Mouse (Mus musculus): Measurements from ENCODE around the gene Gm21970.
"Not testable (repeated sequence)": the region's sequence is repeated elsewhere in the genome, so short reads cannot be mapped to it uniquely, and the experiment has no call there.

Gm21970 gene

DNA sequence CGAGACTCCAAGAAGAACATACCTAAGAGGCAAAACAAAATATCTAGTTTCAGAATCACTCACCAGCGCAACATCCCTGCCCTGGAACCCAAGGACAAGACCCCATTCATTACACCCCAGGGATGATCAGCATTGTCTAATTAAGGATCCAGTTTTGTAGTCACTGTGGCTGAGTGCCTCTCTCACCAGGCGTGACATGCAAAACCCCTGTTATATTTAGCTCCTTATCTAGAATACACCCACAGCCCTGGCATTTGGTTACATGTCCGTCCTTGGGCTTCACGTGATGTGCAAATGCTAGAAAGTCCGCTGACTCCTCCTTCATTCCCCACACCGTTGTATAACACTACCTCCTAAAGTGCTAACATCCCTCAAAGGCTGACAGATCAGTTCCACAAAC is 25.4 kb downstream of the Gm21970 start:
- in situ Hi-C loops (cut with MboI; ENCODE audit: low pct_unique_long_range_greater_than_20kb in 1 of 2, low sequenced_read_pairs in 2 of 2, unreplicated experiment in 1 of 2), result no loop called here

DNA sequence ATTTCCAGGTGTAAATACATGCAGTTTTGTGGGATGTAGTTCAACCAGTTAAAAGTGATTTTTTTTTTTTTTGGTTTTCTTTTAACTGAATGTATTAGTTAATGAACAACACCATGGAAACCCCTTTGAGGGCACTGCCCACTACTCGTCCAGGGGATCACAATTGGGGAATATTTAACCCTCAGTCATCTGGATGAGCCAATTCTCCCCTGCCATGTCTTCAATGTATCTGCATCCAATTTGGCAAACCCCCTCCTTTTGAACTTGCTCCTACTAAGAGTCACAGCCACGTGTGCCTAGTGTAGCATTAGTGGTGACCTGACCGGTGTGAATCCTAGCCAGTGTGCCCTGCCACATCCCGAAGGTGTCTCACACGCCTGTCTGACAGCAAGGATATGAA is 27.0 kb downstream of the Gm21970 start:
- in situ Hi-C loops (cut with MboI; ENCODE audit: low pct_unique_long_range_greater_than_20kb in 1 of 2, low sequenced_read_pairs in 2 of 2, unreplicated experiment in 1 of 2), result no loop called here

DNA sequence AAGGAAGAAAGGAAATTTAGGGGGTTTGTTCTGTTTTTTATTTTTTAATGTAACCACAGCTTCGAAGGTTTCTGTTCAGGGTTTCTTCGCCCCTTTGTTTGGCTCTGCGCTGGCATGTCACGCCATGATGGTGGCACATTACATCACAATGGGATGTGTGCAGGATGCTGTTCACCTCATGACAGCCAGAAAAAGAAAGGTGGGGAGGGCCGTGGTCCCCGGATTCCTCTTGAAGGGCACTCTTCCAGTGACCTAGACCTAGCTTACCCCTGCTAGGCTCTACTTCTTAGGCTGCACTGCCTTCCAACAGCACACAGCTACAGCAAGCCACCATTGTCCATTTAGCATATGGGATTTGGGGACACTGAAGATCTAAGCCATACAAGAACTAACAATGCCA is 34.3 kb downstream of the Gm21970 start:
- in situ Hi-C loops (cut with MboI; ENCODE audit: low pct_unique_long_range_greater_than_20kb in 1 of 2, low sequenced_read_pairs in 2 of 2, unreplicated experiment in 1 of 2), result no loop called here

DNA sequence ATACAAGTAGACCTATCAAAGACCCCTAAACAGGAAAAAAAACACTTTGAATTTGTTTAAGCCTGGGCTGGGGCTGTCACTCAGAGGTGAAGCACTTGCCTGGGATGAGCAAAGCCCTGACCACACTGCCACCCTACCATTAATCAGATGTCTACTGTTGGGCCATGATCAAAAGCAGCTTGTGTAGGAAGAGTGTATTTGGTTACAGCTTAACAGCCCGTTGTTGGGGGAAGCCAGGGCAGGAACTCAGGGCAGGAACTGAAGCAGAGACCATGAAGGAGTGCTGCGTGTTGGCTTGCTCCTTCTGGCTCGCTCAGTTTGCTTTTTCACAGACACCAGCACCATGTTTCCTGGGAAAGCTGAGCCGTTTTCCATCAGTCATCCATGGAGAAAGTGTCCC is 35.1 kb downstream of the Gm21970 start:
- in situ Hi-C loops (cut with MboI; ENCODE audit: low pct_unique_long_range_greater_than_20kb in 1 of 2, low sequenced_read_pairs in 2 of 2, unreplicated experiment in 1 of 2), result no loop called here

DNA sequence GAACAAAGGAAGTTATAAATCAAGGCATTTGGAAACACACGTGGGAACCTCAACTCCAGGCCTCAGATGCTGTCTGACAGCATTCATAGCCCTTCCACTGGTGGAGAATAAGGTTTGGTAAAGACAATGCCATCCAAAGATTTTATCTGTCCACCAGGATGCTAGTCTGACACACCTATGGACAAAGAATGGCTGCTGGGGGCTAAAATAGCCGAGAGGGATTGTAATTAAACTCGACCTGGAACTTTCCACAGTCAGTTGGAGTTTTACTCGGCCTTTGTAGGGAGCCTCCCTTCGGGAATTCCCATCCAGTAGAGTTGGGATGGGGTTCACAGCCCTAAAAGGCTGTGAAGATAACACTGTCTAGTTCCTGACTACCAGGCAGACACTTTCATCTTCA is 35.9 kb downstream of the Gm21970 start:
- in situ Hi-C loops (cut with MboI; ENCODE audit: low pct_unique_long_range_greater_than_20kb in 1 of 2, low sequenced_read_pairs in 2 of 2, unreplicated experiment in 1 of 2), result no loop called here

DNA sequence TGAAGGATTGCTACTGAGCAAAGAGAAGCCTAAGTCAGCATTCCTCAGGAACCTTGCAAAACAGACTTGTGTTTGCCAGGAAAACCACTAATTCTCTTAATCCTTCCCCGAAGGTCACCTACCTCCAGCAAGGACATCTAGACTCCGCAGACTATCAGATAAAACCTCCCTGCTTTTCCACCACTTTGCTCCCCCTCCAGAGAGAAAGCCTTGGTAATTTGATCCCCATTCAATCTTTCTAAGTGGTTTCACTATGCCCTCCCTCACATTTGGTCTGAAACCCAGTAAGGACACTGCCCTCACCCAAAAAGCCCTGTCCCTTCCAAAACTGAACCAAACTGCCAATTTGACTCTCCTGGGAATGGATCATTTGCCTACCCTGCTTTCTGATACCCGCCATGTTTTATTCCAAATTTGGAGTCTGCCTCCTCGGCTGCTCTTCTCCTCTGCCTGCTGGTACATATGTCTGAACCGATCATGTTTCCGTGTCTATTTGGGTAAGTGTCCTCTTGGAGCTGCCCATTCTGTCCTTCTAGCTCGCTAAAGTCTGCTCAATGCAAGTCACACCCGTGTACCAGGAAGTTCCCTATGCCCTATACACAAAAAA is 36.8 kb downstream of the Gm21970 start:
- in situ Hi-C loops (cut with MboI; ENCODE audit: low pct_unique_long_range_greater_than_20kb in 1 of 2, low sequenced_read_pairs in 2 of 2, unreplicated experiment in 1 of 2), result no loop called here

DNA sequence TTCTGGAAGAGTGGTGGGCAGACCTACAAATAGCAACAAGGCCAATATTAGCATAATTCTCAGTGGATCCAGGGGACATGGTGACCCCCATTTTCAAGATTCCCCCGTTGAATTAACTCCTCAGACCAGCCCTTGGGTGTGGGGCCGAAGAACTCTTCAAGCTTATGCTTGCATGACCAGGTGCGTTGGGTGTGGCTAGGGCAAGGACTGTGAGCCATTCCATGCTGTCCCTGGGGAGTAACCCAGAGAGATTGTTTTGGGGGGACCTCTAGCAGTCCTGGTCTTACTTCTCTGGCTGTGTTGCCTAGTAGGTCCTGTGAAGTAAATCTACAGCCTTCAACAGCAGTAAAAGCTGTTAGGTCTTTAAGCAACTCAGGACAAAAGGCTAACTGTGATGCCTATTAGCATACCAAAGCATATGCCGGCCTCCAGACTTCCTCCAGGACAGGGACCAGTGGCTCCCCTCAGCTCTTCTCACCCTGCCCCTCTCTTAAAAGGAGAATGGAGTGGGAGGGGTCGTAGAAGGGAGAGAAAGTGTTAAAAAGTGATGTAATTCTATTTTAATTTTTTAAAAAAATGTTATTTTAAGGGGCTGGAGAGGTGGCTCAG is 41.3 kb downstream of the Gm21970 start:
- in situ Hi-C loops (cut with MboI; ENCODE audit: low pct_unique_long_range_greater_than_20kb in 1 of 2, low sequenced_read_pairs in 2 of 2, unreplicated experiment in 1 of 2), result no loop called here

DNA sequence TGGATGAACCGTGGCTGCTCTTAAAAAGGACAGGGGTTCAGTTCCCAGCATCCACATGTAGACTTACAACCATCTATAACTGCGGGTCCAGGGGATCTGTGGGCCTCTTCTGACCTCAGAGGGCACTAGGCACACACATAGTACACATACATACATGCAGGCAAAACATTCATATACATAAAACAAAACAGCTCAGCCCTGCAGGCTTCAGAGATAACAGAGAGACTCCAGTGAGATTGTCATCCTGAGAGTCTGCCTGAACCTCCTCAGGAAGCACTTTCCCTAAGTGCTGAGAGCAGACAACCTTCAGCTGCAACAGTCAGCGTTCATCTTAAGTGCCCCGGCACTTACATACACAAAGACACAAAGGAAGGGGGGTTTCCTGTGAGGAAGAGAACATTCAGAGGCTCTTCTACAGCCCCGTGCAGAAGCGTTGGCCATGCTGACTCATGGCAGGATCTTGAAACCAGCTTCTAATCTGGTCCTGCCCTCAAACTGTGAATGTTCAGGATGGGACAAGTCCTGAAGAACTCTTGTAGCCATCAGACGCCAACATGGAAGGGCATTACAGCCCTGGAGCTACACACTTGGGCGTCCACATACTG is 41.9 kb downstream of the Gm21970 start:
- in situ Hi-C loops (cut with MboI; ENCODE audit: low pct_unique_long_range_greater_than_20kb in 1 of 2, low sequenced_read_pairs in 2 of 2, unreplicated experiment in 1 of 2), result no loop called here

DNA sequence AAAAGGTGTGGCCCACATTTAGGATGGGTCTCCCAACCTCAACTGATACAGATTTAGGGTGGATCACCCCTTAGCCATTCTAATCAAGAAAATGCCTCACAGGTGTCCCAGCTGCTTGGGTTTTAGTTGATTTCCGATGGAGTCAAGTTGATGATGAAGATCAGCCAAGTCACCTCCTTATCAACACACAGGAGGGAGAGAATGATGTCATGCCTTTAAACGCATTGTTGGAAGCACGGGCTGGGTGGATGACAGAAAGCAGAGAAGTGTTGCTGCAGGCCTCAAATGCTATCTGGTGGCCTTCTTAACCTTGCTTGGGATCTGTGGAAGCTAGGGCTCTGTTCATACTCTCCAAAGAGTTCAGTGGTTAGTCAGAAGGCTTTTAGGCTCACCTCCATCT is 42.6 kb downstream of the Gm21970 start:
- in situ Hi-C loops (cut with MboI; ENCODE audit: low pct_unique_long_range_greater_than_20kb in 1 of 2, low sequenced_read_pairs in 2 of 2, unreplicated experiment in 1 of 2), result no loop called here

DNA sequence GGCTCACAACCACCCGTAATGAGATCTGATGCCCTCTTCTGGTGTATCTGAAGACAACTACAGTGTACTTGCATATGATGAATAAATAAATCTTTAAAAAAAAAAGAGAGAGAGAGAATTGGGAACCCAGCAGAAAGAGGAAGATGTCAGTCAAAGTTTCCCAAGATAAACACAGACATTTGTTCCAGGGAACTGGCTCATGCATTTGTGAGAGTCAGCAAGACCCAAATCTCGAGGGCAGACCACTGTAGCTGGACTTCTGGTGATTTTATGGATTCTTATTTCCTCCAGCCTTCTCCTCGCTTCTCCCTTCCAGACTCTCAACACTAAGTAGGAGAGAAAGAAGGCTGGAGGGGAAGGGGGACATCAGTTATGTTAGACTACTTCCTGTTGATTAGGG is 46.6 kb downstream of the Gm21970 start:
- in situ Hi-C loops (cut with MboI; ENCODE audit: low pct_unique_long_range_greater_than_20kb in 1 of 2, low sequenced_read_pairs in 2 of 2, unreplicated experiment in 1 of 2), result no loop called here

DNA sequence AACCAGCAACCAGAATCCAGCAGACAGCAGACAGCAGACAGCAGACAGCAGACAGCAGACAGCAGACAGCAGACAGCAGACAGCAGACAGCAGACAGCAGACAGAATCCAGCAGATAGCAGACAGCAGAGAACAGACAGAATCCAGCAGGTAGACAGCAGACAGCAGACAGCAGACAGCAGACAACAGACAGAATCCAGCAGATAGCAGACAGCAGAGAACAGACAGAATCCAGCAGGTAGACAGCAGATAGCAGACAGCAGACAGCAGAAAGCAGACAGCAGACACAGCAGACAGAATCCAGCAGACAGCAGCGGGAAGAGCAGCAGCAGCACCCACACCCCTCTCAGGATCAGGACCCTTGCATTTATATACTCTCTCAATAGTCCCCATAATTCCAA is 47.1 kb downstream of the Gm21970 start:
- in situ Hi-C loops (cut with MboI; ENCODE audit: low pct_unique_long_range_greater_than_20kb in 1 of 2, low sequenced_read_pairs in 2 of 2, unreplicated experiment in 1 of 2), result not testable (repeated sequence)

DNA sequence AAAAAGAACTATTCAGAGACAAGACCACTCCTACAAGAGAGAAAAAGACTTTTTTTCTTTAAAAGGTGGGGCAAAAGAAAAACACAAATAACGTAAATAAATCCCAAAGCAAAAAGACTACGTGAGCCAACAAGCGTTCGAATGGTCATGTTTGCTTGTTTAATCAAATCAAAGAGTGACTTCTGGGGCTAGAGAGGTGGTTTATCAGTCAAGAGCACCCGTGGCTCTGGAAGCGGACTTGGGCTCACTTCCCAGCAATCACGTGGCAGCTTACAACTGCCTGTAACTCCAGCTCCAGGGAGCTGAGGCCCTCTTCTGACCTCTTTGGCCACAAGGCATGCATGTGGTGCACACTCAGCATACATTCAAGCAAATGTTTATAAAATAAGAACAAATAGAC is 49.8 kb downstream of the Gm21970 start:
- in situ Hi-C loops (cut with MboI; ENCODE audit: low pct_unique_long_range_greater_than_20kb in 1 of 2, low sequenced_read_pairs in 2 of 2, unreplicated experiment in 1 of 2), result no loop called here

DNA sequence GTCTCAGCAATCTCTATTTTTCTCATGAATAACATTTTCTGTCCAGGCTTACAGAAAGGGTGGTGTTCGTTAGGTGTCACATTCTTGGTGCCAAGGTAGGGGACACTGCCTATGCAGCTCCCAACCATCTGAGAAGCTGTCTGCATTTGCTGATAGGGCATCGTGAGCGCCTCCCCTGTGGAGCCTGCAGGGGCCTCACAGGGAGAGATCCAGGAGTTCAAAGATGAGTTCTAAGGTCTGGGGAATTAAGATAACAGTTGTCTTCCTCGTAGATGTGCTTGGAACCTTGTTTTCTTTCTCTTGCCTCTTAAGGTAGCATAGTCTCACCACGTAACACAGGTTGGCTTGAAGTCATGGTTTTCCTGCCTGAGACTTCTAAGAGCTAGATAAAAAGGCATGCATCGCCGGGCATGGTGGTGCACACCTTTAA is 50.3 kb downstream of the Gm21970 start:
- in situ Hi-C loops (cut with MboI; ENCODE audit: low pct_unique_long_range_greater_than_20kb in 1 of 2, low sequenced_read_pairs in 2 of 2, unreplicated experiment in 1 of 2), result no loop called here

DNA sequence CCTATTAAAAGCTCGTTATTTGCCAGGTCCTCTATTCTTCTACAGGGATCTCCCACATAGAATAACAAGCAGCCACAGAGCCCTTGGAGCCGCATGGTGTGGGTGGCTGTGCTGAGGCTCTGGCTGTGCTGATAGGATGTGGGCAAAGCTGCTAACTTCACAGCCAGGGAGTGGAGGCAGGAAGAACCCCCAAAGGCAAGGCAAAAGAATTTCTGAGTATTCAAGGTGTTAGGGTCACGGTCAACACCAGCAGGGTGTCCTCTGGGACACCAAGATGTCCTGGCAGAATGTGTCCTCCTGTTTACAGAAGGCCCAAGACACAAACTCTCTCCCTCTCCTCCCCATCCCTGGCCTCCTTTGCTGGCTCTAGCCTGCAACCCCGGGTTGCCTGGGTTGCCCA is 50.9 kb downstream of the Gm21970 start:
- in situ Hi-C loops (cut with MboI; ENCODE audit: low pct_unique_long_range_greater_than_20kb in 1 of 2, low sequenced_read_pairs in 2 of 2, unreplicated experiment in 1 of 2), result no loop called here

DNA sequence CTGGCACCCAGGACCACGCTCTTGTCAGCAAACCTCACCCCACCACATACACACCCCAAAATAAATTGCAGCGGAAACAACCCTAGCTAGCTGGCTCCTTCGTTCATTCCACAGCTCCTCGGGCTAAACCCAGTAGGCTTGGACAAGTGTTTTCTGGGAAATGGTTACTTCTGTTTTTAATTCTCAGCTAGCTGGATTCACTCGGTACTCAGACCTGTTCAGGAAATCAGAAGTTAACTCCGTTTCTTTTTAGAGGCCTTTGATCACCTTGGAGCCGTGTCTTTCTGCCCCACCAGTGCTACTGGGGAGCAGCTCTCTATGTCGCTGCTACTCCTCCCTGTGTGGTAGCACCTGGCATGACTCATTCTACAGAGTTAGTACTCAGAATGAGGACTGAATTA is 51.7 kb downstream of the Gm21970 start:
- in situ Hi-C loops (cut with MboI; ENCODE audit: low pct_unique_long_range_greater_than_20kb in 1 of 2, low sequenced_read_pairs in 2 of 2, unreplicated experiment in 1 of 2), result no loop called here

DNA sequence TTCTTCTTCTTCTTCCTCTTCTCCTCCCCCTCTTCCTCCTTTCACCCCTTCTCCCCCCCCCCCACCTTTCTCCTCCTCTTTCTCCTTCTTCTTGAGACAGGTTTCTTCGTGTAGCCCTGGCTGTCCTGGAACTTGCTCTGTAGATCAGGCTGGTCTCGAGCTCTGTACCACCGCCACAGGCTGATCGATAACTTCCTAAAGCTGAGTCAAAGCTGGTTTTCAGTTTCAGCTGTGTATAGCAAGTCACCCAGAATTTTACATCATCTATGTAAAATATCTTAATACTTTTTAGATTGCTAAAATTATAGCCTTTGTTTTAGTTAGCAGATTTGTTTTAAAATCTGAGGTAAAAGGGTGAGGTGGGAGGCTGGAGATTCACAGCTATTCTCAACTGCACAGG is 53.3 kb downstream of the Gm21970 start:
- in situ Hi-C loops (cut with MboI; ENCODE audit: low pct_unique_long_range_greater_than_20kb in 1 of 2, low sequenced_read_pairs in 2 of 2, unreplicated experiment in 1 of 2), result no loop called here

DNA sequence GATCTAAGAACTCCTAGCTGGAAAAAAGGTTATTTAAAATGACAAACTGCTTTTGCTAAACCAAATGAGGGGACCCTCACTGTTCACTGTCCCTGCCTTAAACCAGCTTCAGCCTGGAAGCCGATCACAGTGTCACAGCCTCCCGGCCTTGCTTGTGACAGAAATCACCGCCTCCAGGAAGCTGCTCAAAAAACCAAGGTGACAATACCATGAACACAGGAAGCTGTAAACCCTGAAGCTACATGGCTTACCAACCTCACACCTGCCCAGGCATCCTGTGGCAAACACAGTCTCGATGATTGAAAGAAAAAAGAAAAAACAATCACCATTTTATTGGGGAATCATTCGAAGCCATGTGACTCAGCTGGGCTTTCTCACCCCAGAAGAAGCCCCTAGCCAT is 54.0 kb downstream of the Gm21970 start:
- in situ Hi-C loops (cut with MboI; ENCODE audit: low pct_unique_long_range_greater_than_20kb in 1 of 2, low sequenced_read_pairs in 2 of 2, unreplicated experiment in 1 of 2), result no loop called here

DNA sequence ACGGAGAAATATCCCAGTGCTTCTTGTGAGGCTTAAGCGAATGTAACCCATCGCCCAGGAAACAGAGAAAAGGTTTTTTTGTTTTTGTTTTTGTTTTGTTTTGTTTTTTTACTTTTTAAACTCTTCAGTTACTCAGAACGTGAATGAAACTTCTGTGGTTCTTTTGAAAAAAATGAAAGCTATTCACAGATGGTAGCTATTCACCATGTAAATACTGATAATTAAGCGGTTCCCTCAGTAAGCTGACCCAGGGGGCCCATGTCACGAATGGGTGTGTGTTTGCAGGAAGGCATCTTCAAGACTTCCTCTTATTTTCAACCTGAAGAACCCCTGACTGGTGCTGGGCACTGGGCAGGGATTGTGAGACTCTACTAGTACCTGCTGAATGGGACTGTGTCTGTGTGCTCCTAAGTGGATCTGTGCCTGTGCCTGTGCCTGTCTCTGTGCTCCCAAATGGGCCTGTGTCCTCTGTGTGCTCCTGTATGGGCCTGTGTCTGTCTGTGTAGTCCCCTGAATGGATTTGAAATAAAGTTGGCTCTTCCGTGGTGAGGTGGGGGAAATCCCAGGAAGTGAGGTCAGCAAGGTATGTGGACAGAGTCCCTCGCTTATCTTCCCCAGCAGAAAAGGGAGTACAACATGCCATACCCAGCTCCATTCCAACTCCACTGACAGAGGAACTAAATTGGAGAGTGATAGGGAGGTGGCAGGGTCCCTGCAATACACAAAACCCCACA is 55.4 kb downstream of the Gm21970 start:
- in situ Hi-C loops (cut with MboI; ENCODE audit: low pct_unique_long_range_greater_than_20kb in 1 of 2, low sequenced_read_pairs in 2 of 2, unreplicated experiment in 1 of 2), result no loop called here

DNA sequence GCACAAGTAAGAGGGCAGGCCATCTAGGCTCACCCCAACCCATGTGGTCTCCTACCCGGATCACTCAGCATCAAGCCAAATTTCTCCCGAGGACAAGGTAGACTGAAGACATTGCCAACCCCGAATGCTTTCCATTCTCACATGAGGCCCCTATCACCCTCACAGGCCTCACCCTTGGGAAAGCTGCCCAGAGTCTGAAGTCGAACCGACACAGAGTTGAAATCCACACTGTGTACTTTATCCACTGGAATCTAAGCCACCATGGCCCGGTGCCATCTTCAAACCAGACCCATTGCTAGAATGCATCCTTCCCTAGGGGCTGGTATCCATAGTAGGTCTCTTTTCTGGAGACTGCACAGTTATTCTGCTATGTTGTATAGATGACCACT is 56.0 kb downstream of the Gm21970 start:
- in situ Hi-C loops (cut with MboI; ENCODE audit: low pct_unique_long_range_greater_than_20kb in 1 of 2, low sequenced_read_pairs in 2 of 2, unreplicated experiment in 1 of 2), result no loop called here

DNA sequence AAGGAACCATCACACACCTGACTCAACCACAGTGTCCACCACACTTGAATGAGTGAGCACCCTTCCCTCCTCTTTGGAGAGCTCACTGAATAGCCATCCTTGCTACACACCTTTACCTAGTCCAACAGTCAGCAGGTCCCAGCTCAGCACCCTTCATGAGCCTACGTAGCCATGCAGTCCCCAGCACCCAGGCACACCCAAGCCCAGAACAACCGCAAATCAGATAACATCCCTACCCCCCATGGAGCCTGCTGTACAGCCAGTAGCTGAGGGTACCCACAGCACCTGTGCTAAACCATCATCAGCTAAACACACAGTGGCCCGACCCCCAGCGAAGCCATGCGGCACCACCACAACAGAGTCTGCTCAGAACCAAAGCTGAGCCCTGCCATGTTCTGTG is 56.6 kb downstream of the Gm21970 start:
- in situ Hi-C loops (cut with MboI; ENCODE audit: low pct_unique_long_range_greater_than_20kb in 1 of 2, low sequenced_read_pairs in 2 of 2, unreplicated experiment in 1 of 2), result no loop called here
